Mouse (Mus musculus): ENCODE results near the gene Magi2.

Magi2 gene

DNA sequence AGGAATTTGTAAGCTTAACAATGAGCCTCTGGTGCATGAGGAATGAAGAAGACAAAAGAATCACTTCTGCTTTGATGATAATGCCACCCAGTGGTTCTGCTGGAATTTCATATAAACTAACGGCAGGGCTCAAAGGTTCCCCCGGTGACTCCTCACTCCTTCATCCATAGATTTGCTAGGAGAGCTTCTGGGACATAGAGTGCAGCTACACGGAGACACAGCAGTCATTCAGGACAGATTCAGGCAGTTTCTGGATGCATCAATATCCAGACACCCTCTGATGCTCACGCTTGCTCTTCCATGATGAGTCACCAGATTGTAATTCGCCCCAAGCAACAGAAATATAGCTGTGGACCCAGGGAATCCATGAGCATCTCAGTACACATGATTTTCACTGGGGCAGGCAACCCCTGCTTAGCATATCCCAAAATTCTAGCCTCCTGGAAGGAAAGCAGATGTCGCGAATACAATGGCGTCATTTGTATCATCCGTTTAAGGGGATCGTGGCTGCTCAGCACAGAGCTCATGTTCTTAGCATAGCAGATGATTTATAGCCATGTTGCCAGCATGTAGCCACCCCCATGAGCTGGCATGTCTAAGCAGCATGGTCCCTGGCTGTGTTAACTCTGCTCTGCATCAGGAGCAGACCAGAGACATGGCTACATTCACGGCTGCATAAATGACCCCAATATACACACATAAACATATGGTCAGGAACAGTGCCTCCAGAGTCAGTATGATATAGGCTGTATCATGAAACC is 1426.8 kb downstream of the Magi2 start:
- peak in 1 of 2 experiments; percentile 45 for DNase-seq (ENCODE audit: low spot score in 2 of 2)

DNA sequence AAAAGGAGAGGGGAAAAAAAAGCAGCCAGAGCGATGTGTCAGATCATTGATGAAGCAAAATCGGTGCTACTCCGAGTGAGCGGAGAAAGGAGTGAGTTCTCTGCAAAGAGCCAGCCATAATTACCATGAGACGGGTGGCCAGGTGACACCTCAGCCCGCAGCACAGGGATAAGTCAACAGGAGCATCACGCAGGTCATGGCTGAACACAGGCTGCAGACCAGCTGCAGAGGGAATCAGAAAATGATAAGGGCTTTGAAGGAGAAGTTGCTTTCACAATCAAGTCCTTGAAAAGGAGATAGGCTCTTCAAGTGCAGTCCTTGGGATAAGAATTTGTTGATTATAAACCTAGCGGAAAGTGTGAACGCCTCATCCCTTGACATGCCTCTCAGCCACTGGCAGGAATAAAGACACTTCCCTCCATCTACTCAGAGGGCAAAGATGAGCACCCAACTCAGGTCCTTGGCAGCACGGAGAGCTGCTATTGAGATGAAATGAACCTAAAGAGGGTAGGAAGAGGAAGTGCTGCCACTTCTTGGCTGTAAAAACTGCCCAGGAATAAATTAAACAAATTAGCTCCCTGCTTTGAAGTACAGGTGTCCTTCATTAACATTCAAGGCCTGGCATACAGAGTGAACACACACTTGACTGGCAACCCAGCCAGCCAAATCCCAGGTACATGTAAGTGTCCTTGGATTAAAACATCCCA is 1428.1 kb downstream of the Magi2 start:
- DNase-seq (ENCODE audit: low spot score in 2 of 2), result no peak

DNA sequence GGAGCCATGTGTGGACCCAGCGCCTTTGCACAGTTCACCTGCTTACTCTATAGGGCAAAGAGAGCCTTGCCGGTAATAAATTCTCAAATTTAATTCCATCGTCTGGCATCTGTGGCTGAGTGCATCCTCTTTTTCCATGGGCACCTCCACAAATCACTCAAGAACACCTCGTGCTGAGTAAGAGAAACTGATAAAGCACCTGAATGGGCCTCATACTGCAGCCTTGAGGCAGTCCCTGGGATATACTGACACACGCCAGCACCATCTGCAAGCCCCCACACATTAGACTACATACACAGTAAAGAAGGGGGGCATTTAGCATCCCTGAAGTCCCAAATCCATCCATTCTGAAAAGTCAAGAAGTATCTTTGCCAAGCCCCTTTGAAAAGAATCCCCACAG is 1430.2 kb downstream of the Magi2 start:
- DNase-seq (ENCODE audit: low spot score in 2 of 2), result no peak

DNA sequence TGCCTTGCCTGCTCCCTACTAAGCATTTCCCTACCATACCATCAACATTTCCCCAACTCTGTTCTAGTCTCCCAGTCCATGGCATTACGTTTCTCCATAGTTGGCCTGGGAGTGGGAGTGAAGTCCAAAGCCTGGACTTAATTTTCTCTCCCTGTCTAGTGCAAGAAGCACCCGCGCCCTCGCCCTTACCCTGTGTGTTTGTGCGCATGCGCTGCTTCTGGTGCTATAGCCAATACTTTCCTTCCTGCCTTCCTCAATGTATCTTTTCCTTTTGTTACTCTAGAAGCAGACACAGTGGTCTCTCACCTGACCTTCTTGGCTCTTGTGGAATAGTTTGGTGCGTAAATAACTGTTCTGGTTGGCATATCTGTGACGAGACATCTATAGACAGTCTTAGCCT is 1440.8 kb downstream of the Magi2 start:
- no peak for DNase-seq (ENCODE audit: low spot score in 2 of 2)

DNA sequence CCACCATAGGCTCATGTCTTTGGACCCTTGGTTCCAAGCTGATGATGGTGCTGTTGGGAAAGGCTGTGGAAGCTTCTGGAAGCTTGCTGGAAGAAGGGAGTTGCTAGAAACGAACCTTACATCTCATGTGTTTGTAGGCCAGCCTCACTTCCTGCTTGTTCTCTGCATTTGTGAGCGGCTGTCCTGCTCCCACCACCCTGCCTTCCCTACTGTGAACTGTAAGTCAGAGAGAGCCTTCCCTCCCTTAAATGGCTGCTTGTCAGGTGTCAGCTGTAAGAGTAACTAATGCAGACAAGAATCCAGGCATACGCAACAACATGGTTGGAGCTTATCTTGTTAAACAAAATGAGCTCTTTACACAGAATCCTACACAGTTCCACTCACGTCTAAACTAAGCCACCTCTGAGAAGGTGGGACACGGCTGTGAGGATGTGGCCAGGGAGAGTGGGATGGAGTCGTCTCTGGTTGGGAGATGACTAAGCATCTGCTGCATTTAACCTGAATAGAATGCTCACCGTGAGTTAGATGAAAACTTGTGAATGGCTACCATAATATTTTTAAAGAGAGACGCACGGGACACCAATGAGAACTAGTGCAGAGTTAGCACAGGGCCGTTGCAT is 1442.0 kb downstream of the Magi2 start:
- DNase-seq (ENCODE audit: low spot score in 2 of 2), result no peak

DNA sequence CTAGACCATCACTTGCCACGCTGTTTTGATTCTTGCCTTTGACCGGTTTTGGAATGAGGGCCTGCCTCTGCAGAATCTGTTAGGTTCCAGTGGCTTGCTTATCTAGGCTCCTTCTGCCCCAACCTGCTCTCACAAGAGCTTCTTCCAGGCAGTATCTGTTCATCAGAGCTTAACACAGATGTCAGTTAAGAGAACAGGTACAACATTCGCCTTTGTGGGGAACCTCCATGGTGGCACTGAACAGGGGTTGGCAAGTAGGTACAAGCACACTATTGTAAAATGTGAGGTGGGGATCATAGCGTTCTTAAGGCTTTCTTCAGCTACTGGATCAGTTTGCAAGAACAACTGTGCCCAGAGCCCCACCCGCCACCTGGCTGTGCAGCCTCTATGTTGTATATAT is 1442.6 kb downstream of the Magi2 start:
- no peak for DNase-seq (ENCODE audit: low spot score in 2 of 2)

DNA sequence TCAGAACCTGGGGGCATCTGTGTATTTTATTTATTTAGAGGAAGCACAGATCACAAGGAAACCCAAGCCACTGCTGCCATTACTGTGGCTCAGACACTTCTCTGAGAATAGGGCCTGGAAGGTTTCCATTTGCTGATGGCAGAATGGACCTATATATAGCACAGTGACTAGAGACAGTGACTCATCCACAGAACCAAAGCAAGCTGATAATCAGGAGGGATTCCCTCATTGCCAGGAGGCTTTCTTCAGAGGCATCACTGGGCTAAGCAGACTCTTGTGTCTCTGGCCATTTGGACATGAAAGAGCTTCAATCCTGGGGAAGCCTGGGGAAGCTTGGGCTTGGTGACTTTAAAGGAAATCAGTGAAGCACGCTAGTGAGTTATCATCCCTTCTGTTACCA is 1445.0 kb downstream of the Magi2 start:
- peak; percentile 59 to 62 for DNase-seq (ENCODE audit: low spot score in 2 of 2)

DNA sequence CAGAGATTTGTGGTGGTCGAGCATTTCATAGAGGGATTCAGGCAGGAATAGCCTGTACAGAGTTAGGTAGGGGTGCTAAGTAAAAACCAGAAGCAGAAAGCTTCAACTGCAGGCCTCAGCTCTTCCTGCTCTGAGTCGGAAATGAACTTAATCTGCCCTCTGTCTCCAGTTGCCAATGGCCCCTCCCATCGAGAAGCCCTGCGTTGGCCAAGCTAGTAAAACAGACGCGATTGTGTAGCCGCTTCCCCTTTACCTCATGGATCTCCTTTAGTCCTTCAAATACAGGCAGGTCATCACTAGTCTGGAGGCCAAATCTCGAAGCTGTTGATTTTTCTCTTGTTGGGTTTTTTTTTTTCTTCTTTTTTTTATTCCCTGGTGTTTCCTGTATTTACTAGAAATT is 1447.7 kb downstream of the Magi2 start:
- no peak for DNase-seq (ENCODE audit: low spot score in 2 of 2)

DNA sequence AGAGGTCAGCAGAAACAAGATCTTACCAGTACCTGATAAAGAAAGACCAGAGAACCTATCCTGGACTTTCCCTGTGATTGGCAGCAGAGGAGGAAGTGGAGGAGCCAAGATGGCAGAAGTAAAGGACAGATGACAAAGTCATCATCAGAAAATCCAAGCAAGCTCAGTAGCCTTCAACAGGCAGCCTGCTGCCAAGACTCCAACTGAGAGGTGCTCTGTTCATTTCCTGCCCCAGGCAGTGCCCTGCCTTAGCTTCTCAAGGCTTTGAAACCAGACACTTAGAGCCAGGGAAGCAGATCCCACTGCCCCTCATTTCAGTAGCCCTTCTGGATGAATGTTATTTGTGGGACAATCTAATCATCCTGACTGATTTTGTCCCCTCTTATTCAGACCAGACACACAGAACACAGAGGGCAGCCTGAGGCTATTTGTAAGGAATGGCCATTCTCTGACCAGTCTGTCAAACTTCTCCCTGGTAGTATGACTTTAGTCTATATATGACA is 1448.4 kb downstream of the Magi2 start:
- DNase-seq (ENCODE audit: low spot score in 2 of 2), result no peak

DNA sequence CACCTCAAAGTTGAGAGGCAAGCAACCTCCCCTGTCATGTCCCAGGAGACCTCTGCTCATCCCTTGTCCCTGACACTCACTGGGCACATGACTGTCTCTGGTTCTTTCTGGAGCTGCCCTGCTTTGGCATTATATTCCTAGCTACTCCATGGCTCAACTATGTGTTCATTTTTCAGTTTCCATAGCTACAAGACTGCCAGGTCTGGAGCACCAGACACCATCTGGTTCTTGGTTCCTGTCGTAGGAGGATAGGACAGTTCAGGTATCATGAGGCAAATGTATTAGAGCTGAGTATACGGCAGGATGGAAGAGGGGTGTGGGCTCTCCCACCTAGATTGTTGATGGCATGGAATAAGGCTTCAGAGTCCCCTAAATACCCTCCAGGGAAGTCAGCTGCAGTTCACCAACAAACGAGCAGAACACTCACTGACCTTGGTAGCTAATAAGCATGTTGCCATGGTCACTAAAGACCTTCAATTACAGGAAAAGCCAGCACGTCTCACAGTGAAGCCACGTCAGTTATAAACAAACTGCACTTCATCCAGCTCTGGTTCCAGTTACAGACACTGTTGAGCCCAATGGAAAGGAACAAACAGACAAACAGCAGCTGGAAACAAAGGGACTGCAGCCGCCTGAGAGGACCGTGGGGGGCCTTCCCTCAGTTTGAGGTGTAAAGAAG is 1449.5 kb downstream of the Magi2 start:
- peak in 1 of 2 experiments; percentile 33 for DNase-seq (ENCODE audit: low spot score in 2 of 2)

DNA sequence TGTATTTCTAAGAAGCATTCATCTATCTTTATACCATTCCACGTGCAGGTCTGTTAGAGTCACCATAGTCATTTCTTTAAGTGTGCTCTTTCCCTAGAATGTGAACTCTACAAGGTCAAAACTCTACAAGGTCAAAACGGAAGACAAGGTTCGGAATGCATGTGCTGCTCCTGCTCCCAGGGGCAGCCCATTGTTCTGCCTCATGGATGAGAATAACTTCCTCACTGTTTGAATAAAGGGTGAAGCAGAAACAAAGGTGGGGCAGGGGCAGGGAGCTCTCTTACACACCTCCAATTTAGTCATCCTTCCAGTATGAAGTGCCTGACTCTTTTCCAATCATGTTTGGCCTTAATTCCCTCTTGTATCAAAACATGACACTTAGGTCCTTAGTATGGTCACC is 1450.4 kb downstream of the Magi2 start:
- DNase-seq (ENCODE audit: low spot score in 2 of 2), result no peak

DNA sequence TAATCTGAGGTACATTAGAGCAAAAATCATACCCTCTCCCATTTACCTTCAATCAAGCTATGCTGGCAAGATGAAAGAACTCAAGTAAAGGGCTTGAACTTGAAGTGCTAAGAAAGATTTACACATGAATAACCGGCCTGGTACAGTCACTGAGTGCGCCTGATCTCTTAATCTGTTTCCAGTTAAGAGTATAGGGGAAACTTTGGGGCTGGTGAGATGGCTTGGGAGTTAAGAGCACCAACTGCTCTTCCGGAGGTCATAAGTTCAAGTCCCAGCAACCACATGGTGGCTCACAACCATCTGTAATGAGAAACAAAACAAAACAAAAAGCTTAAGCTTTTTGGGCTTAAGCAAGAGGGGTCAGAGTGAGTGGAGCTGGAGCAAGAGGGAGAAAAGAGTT is 1451.7 kb downstream of the Magi2 start:
- no peak for DNase-seq (ENCODE audit: low spot score in 2 of 2)

DNA sequence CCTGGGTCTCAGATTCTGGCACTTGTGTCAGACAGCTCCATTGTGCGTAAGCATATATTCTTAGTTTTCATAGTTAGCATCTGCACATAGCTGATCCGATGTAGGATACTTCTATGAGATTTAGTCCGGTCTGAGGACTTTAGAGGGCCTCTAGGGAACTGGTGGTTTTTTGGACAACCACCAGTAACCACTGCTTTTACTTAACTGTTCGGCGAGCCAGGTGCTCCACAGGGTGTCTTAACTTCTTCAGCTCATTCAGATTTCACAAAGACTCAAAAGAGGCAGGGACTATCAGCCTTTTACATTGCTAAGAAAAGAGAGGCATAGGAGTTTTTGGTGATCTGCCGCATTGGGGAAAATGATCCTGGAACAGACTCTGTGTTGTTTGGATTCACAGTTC is 1453.1 kb downstream of the Magi2 start:
- DNase-seq (ENCODE audit: low spot score in 2 of 2), result no peak

DNA sequence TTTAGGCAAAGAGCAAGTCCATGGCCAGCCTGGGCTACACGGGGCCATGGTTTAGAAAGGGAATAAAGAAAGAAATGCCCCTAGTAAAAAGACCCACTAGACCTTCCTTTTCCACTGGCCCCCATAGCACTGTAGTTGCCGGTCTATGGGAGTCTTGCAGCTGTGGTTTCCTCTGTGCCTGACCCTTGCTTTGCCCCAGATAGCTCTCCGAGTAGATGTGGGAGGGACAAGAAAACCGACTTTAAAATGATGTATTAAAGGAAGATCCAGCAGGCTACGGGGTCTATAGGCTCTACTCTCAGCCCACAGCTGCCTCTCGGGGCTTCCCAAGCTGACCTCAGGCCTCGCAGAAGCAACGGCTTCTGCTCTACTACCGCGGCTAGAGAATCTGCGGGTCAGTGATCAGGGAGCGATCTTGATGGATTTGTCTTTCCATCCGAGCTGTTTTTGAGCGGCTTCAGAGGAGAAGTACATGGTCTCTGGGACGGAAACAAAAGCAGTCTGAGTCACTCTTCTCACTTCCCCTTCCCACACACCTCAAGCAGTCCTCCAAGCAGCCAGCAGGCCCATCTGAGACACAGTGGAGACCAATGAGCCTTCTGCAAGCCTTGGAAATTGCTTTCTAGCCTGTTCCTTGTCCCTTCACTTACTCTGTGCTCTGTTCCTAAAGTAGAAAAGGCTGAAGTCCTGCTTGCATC is 1454.1 kb downstream of the Magi2 start:
- peak; percentile 34 to 66 for DNase-seq (ENCODE audit: low spot score in 2 of 2)

DNA sequence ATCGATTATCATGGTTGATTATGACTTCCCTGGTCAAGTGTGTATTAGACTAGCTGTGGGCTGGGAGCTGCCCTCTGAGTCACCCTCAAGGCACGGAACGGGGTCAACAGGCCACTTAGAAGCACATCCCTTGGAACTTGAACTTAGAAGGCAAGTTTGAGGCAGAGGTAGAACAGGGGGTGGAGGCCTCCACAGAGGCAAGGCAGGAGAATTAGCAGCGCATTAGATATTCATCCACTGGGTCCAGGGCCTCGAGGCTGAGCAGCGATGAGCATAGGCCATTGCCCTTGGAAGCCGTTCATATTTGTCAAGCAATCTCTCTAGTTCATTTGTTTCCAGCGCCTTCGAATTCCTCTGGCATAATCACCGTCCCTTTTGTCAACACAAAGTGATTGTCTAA is 1454.8 kb downstream of the Magi2 start:
- no peak for DNase-seq (ENCODE audit: low spot score in 2 of 2)

DNA sequence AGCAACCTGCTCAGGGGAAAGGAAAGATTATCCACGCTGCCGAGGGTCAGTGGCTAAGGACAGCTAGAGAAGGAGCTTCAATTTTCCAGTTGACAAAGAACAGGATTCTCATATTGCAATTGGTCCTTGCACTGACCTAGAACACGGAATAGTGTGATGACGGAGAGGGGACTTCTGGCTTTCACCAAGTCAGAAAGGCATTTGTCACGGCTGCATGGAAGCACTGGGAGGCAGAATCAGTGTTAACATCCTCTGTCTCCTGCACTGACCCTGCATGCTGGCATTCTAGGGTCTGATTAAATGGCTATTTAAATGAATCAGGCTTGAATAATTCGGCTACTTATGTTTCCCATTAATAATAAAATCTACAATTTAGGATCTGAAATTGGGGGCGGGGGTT is 1455.4 kb downstream of the Magi2 start:
- DNase-seq (ENCODE audit: low spot score in 2 of 2), result no peak

DNA sequence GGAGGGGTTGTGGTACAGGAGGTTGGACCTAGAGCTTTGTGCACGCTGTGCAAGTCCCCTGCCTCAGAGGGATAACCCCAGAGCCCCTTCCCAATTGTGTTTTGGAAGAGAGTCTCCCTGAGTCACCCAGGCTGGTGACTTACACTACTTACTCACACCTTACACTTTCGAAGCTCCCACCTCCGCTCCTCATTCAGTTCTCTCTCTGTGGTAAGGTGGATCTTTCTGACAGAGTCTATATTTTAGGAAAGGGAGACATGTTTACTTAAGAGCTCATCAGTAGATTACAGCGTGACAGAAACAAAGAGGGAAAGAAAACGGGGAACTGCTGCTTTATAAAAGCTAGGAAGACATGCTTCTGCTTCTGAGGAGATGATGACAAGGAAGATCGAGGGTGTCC is 1457.3 kb downstream of the Magi2 start:
- no peak for DNase-seq (ENCODE audit: low spot score in 2 of 2)

DNA sequence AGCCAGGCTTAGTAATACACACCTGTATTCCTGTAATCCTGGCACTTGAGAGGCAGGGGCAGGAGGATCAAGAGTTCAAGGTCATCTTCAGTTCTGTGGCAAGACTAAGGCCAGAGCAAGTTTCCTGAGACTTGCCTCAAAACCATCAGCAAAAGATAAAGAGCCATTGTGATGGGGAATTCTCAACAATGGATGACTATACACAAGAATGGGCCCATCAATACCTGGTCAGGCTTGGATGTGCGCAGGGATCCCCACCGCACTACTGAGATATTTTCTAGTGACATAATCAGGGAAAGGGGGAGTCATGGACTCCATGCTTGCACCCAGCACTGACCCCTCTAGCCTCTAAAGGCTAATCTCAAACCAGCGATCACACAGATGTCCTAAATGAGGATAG is 1465.4 kb downstream of the Magi2 start:
- DNase-seq (ENCODE audit: low spot score in 2 of 2), result no peak

DNA sequence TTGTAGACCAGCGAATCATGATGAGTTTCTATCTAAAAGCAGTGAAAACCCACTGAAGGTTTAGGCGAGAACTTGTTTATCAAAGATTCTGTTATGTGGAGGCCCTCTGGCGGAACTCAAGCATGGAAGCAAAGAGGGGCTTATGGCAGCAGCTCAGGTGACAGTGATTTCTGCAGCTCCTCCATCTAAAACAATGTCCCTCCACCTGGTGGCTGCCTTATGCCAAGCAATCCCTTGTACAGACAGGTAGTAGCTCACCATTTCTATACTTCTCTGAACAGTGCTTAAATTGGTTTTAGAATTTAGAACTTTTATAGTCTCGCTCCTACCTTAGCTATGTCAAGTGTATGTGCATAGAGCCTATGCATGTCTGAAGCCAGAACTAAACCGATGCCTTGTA is 1472.3 kb downstream of the Magi2 start:
- no peak for DNase-seq (ENCODE audit: low spot score in 2 of 2)

DNA sequence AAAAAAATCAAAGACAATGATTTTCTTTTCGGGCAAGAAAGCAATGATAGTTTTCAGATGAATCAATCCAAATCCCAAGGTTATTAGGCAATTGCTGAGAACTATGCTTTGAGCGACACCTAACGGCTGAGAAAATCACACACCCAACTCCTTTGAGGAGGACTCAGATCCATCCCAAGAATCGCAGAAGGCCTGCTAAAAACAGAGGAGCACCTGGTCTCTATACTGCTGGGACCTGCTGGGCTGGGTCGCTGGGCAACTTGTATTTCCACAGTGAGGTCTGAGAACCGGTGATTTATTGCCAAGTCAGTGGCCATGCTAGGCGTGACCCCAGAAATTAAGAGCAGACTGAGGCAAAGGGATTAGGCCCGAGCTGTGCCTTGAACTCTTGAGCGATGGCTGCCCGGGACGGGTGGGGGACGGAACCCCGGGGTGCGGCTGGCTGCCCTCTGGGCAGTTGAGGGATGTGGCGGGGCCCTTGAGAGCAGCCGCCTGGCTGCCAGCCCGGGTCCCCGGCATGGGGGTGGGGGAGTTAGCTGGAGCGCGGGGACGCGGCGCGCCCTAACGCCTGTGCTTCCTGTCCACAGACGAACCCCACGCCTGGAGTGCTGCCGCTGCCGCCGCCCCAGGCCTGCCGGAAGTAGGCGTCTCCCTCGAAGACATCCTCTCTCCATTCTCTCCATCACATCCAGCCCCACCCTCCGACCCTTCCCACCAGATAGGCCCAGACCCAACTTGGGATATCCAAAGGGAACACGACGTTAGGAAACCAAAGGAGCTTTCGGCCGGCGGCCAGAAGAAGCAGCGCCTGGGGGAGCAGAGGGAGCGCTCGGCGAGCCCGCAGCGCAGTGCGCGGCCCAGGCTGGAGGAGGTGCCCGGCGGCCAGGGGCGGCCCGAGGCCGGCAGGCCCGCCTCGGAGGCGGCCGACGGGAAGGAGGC is 1474.9 kb downstream of the Magi2 start:
- peak; percentile 86 to 88 for DNase-seq (ENCODE audit: low spot score in 2 of 2)

Measured in right cerebral cortex, postnatal 36 days (tissue).